ENCODE assay signal across 7 mouse cellular contexts in genomic region chr9:83924878-83925687, GRCm38 (mm10). TPM values are rescaled to one million over a fixed set of nuclear protein-coding genes. Genes with fewer than 3 reads are reported as not detected.
DNase-seq lines count a peak whose midpoint lies in the region; ATAC-seq lines count a peak whose summit lies in the region.

Gene Bckdhb, plus strand, starts transcription at chr9:83925145.

- H3K9me3 ChIP-seq in intestine, embryonic 16.5 days (ENCODE audit: control insufficient read depth, low read length): no peaks in the 10 kb centered on the region
- no peaks in the 10 kb centered on the region for H3K9me3 ChIP-seq in midbrain, embryonic 11.5 days (ENCODE audit: control insufficient read depth, low read length)

- H3K27me3 ChIP-seq in intestine, embryonic 16.5 days (replicated peaks; ENCODE audit: control insufficient read depth, insufficient read depth, low read length): no peaks in the 10 kb centered on the region
- H3K27me3 ChIP-seq in midbrain, embryonic 11.5 days (ENCODE audit: control insufficient read depth, insufficient read depth, low read length): no peaks in the 10 kb centered on the region

- intact Hi-C loops in left cerebral cortex, postnatal 36 days (cut with DNase I): no loop called here

- no peaks in the 10 kb centered on the region for H3K36me3 ChIP-seq in intestine, embryonic 16.5 days (ENCODE audit: control insufficient read depth, insufficient read depth, low read length)
- H3K36me3 ChIP-seq in midbrain, embryonic 11.5 days (ENCODE audit: control insufficient read depth, insufficient read depth, low read length): no peaks in the 10 kb centered on the region

- peak; percentile 94 for DNase-seq in adrenal gland, adult 8-10 months
- DNase-seq in embryo, embryonic 9.5 days (ENCODE audit: extremely low spot score): peak; percentile 92
- peak; percentile 94 to 97 for DNase-seq in gastrocnemius, postnatal 4 days (ENCODE audit: low spot score in 2 of 2)
- DNase-seq in left cerebral cortex, postnatal 36 days (ENCODE audit: low spot score in 2 of 2): peak; percentile 98
- peak; percentile 99 for DNase-seq in midbrain, embryonic 11.5 days (ENCODE audit: low spot score, missing footprints)
- DNase-seq in skeletal muscle tissue, adult 2 months (ENCODE audit: low read depth, low spot score): peak; percentile 90

- under 1% methylated on average over 46 of the region's 46 CpGs for WGBS in intestine, embryonic 16.5 days
- 1% methylated on average over 40 of the region's 46 CpGs for WGBS in midbrain, embryonic 11.5 days

- peak within 1 kb of the TSS; percentile 69 for H3K9ac ChIP-seq in intestine, embryonic 16.5 days (ENCODE audit: low read depth, low read length)
- peak within 1 kb of the TSS; percentile 80 for H3K9ac ChIP-seq in midbrain, embryonic 11.5 days (ENCODE audit: low read length)

- H3K4me2 ChIP-seq in intestine, embryonic 16.5 days (ENCODE audit: low read depth, low read length): peak within 1 kb of the TSS; percentile 68
- peak within 1 kb of the TSS; percentile 64 for H3K4me2 ChIP-seq in midbrain, embryonic 11.5 days

- peaks cover 5% of the 10 kb centered on the region; the same call in 1 of the 2 replicates for H3K4me1 ChIP-seq in intestine, embryonic 16.5 days (ENCODE audit: control insufficient read depth, insufficient read depth, low read length)
- H3K4me1 ChIP-seq in midbrain, embryonic 11.5 days (ENCODE audit: control insufficient read depth, insufficient read depth, low read length): no peaks in the 10 kb centered on the region

- no peak within 1 kb of the TSS for H3K27ac ChIP-seq in intestine, embryonic 16.5 days (ENCODE audit: low read length)
- H3K27ac ChIP-seq in midbrain, embryonic 11.5 days (ENCODE audit: low read depth, low read length): no peak within 1 kb of the TSS

- ATAC-seq in intestine, embryonic 16.5 days: peak; percentile 100
- peak; percentile 100 for ATAC-seq in midbrain, embryonic 11.5 days (ENCODE audit: low FRiP score)

- H3K4me3 ChIP-seq in intestine, embryonic 16.5 days (ENCODE audit: low read length): peak within 1 kb of the TSS; percentile 74
- H3K4me3 ChIP-seq in midbrain, embryonic 11.5 days (ENCODE audit: low read depth, low read length): peak within 1 kb of the TSS; percentile 70

RNA-seq across cellular contexts. Expression of gene Bckdhb, which starts in this region (rescaled TPM):
- 10 to 100 TPM; 36.6 to 80.9 (median 60.9) TPM for total RNA-seq in adrenal gland, adult 8-10 months (2022)
- total RNA-seq in gastrocnemius, postnatal 4 days (2021): 10 to 100 TPM; 15.2 to 24.1 TPM
- 25.9 and 30.7 TPM in 2 replicates for polyA plus RNA-seq in intestine, embryonic 16.5 days (2015; fragmentation: Nextera tagmentation; extraction: Ambion mirVana)
- total RNA-seq in left cerebral cortex, postnatal 36 days (2021): 10 to 100 TPM; 34.5 to 39.3 TPM
- 56.9 and 69.7 TPM in 2 replicates for polyA plus RNA-seq in midbrain, embryonic 11.5 days (2014; fragmentation: Nextera tagmentation; extraction: Ambion mirVana)
